Mouse (Mus musculus): ENCODE measurements around the gene Tmprss11e. TPM values are rescaled to one million over a fixed set of nuclear protein-coding genes. Genes with fewer than 3 reads are reported as not detected.

Tmprss11e gene
- not detected in 2 replicates for polyA plus RNA-seq (2012; rRNA removed)

DNA sequence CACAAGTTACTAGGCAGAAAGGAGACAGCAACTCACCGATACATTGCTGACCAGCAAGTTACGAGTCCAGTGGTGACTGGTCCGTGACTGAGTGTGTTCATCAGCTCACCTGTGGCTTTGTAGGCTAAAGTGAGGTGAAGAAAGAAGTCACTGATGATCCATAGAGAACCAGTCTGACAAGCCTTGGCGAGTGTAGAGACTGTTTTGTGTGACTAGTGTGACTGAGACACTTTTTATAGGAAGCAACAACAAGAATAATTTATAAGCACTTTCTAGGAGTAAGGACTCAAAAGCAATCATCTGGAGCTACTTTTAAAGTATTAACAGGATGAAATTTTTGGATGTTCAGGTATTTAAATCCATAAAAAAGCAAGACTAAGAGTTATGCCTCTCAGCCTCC, at the start of gene Tmprss11e:
Tmprss11e (minus strand) TSS at position 101 of the 400 bp plus-strand sequence.
- DNase-seq (ENCODE audit: low read depth, low spot score) = no peak
- 75% methylated on average over 4 of the region's 4 CpGs for WGBS

DNA sequence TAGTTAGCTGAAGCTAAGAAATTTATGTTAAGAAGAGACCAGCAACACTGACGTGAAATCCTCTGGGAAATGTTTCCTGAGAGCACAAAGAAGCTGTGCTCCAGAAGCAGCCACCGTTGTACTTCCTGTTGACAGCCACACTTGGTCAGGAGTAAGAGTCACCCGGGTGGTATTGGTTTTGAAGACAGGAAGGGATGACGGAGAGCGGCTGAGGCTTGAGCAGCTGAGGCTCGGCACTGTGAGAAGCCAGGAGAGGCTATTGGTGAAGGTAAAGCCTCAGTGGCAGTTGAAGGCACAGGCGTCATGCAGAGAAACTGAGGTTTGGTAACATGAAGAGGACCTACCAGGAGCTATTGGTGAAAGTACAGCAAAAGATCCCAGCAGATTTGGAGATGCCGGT, 47.2 kb upstream of the Tmprss11e start:
- WGBS = 76% methylated on average over 8 of the region's 8 CpGs
- no peak for DNase-seq (ENCODE audit: low read depth, low spot score)

DNA sequence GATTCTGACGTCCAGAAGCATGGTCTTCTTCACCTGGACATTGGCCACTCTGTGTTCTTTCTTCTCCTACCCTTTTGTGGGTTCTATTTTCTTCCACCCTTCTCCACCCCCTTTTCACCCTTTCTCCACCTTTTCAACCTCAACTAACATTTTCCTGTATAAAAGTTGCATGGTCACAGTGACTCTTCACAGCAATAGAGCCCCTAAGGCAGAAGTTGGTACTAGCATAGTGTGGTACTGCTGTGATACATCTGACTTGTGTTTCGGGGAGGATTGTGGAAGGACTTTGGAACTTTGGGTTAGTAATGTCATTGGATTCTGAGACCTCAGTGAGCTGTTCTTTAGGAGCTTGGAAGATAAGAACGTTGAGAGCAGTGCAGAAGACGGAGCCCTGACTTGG, 46.6 kb upstream of the Tmprss11e start:
- 55% methylated on average over 4 of the region's 4 CpGs for whole genome bisulfite sequencing
- DNase-seq (ENCODE audit: low read depth, low spot score) = no peak

DNA sequence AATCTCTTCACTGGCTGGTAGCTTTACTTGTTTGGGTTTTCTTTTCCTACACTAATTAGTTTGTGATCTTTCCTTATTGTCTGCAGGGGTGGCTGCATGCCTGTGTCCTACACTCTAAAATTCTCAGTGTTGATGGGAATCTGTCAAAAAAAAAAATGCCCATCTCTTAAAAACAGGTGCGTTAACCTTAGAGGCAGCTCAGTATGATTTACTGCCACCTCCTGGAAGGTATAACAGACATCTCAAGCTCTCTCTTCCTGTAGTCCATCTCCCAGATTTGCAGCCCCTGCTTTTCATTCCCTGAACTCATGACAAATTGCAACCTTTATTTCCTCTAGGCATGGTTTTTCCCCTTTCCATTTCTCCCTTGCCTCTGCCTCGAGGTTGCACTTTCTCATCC, 44.3 kb upstream of the Tmprss11e start:
- 21% methylated on average over 2 of the region's 2 CpGs for WGBS
- no peak for DNase-seq (ENCODE audit: low read depth, low spot score)

DNA sequence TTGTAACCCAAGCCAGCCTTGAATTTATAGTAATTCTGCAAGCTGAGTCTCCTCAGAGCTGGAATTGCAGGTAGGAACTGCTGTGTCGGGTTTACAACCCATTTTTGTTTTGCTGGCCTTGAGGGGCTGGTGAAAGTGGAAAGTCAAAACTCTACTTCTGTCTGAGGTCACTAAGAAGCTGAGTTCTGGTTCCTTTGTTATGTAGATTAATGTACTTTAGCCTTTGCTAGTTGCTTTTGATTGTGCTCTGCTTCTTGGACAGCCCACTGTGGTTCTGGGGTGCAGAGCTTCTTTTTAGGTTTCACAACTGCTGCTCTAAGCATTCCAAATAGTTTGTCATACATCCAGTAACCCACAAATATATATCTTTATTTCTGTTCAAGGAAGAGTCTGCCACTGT, 41.2 kb upstream of the Tmprss11e start:
- 61% methylated on average over 1 of the region's 1 CpGs for WGBS

DNA sequence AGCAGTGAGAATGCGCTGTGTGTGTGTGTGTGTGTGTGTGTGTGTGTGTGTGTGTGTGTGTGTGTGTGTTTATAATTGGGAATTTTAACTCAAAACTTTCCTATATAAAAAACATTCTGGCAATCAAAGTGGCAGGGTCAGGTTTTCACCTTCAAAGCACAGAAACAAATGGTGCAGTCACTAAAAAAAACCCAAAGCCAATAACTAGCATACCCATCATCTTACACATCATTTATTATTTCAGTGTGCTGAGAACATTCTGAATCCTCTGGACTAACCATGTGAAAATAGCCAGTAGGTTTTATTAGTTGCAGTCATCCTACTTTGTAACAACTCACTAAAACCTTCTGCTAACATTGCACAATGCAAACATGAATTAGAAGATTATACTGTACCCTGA, 38.6 kb upstream of the Tmprss11e start:
- DNase-seq (ENCODE audit: low read depth, low spot score) = no peak
- WGBS = 86% methylated on average over 1 of the region's 1 CpGs

More for the DNA sequence above, 41.2 kb upstream of the Tmprss11e start:
- no peak for DNase-seq (ENCODE audit: low read depth, low spot score)

DNA sequence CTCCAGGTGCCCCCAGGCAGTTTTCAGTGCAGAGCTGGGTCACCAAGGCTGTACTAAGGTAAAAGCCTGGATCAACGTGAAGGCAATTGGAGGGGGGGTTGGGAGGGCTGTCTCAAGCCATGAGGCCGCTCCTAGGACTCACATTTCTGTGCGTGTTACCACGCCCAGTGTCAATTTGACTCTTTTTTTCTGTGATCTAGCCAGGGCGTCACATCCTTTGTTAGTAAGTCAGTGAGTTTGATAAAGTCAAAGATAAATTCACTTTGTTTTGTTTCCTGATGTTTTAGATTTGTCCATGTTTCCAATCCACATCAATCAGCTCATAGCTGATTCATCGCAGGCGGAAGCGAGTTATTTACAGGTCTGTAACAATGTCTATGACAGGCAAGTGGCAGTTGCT, 37.4 kb upstream of the Tmprss11e start:
- 54% methylated on average over 8 of the region's 8 CpGs for WGBS

DNA sequence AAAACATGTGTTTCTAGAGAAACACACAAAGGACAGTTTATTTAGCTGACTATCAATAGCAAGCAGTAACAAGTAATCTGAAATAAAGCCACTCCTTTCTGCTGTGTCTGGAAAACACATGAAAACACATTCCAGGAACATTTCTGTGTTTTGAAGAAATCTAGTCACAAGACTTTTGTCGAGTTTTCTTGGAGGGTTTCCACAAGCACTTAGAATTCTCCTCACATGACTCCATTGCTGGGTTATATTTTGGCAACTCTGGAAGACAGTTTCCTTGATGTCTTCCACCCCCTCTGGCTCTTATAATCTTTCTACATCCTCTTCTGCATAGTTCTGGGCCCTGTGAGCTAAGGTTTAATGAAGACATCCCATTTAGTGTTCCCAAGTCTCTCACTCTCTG, 32.9 kb upstream of the Tmprss11e start:
- no peak for DNase-seq (ENCODE audit: low read depth, low spot score)
- 51% methylated on average over 1 of the region's 1 CpGs for WGBS

More for the DNA sequence above, 37.4 kb upstream of the Tmprss11e start:
- no peak for DNase-seq (ENCODE audit: low read depth, low spot score)

DNA sequence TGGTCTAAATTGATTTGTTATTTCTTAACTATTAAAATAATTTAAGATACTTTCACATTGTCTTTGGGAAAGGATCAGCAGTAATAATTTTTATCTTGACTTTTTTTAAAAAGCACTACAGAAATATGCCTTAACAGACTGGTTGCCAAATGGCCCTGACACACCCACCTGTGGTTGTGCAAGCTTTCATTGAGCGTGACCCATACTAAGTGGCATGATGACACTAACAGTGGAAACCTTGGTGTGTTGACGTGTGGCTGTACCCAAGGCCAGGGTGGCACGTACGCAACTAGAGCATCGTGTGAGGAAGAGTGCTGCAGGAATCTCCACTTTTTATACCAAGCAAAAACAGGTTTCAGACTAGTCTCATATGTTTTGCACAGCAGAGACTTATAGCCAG, 31.3 kb upstream of the Tmprss11e start:
- 59% methylated on average over 5 of the region's 5 CpGs for WGBS
- no peak for DNase-seq (ENCODE audit: low read depth, low spot score)

DNA sequence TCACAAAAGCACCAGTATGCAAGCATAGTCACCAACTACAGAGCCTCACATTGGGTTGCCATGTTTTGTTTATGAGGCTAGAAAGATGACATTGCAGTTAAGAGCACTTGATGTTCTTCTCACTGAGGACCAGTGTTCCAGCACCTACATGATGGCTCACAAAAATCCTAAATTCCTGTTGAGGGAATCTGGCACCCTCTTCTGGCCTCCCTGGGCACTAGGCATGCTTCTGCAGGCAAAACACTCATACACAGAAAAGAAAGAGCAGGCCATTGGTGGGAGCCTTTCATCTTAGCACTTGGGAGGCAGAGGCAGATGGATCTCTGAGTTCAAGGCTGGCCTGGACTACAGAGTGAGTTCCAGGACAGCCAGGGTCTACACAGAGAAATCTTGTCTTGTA, 25.4 kb upstream of the Tmprss11e start:
- DNase-seq (ENCODE audit: low read depth, low spot score) = no peak

DNA sequence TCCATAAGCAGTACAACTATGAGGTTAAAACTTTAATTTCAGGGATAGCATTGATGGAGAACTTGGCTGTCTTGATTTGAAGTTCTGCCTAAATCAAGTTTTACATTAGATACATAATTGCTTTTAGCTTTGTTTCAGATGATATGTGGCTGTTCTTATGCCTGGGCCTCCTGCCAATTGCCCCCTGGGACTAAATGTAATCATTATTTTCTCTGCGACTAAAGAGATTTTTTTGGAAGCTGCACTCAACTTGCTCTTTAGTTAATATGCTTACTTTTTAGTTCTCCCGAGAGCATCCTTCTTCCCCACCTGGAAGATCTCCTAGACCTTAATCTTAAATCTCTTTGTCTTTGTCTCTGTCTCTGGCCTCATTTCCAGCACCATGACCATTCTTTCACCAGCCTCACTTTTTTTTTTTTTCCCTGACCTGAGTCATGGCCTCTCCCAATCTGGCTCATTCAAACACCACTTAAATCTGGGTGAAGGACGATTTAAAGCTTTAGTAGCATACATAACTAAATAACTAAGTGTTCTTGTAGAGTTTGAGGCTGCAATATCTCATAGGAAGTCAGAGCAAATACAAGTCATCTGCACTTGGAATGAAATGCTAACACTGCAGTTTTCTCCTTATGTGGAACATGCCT, 23.5 kb upstream of the Tmprss11e start:
- 41% methylated on average over 3 of the region's 3 CpGs for WGBS
- no peak for DNase-seq (ENCODE audit: low read depth, low spot score)

DNA sequence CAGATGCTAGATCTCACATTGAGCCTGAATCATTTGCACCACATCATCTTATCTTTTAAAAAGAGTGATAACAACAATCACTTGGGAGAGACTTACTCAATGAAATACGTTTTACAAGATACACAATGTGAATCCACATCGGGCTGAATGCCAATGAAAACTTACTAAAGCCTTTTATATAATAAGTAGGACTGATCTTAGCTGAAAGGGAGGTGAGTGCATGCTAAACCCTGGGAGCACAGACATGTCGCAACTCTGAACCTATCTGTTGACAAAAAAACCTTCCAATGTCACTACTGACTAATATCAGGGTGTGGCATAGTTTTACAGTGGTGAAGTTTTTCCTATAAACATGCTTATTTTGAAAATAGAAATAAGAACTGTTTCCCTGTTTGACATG, 2.8 kb downstream of the Tmprss11e start:
- WGBS = 43% methylated on average over 3 of the region's 3 CpGs
- DNase-seq (ENCODE audit: low read depth, low spot score) = no peak

DNA sequence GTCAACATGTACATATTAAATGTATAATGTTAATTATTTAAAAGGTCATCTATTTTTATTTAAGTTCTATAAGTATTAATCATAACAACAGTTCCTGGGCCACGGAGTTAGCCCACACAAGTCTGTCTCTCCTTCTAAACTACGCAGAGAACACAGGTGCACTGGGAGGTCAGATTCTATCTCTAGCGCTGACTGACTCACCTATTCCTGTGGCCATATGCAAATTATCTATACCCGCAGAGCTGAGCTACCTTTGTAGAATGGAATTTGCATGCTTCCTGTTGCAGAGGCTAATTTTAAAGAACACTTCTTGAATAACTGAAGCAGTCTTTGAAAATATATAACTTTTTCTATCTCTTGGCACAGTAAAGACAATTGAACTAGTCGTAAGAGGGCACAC, 4.5 kb downstream of the Tmprss11e start:
- no peak for DNase-seq (ENCODE audit: low read depth, low spot score)
- WGBS = 71% methylated on average over 5 of the region's 5 CpGs

DNA sequence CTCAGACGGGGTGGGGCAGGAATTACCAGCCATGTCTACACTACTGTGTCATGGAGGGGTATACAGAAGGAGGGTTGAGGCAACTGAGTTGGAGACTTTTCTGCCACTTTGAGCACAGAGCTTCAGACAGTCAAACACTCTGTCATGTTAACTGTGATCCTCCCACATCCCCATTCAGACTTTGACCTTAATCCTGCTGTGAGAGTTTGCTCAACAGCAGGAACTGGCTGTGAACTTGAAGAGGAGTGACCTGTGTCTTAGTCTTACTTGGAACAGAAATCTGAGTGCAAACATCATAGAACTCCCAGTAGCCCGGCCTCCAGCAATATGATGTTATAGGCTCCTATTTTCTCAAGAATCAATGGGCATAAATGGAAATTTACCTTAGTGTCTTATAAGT, 9.8 kb downstream of the Tmprss11e start:
- 22% methylated on average over 2 of the region's 2 CpGs for WGBS
- DNase-seq (ENCODE audit: low read depth, low spot score) = peak; percentile 71

DNA sequence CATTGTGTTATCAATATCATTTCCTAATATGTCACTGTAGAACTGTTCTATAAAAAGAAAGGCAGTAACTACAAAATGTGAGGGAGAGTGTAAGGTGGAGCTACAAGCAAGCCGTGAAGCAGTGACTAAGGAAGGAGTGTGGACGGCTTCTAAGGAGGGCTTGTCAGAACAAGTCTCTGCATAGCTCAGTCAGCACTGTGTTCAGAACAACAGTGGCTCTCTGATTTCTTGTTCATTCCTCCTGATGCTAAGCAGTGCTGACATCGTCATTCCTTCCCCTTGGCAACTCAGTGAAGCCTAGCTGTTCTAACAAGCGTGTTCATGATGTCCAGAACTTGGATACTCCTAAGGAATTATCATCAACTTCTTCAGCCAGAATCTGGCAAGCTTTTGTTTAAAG, 15.0 kb downstream of the Tmprss11e start:
- WGBS = 72% methylated on average over 4 of the region's 4 CpGs
- no peak for DNase-seq (ENCODE audit: low read depth, low spot score)

DNA sequence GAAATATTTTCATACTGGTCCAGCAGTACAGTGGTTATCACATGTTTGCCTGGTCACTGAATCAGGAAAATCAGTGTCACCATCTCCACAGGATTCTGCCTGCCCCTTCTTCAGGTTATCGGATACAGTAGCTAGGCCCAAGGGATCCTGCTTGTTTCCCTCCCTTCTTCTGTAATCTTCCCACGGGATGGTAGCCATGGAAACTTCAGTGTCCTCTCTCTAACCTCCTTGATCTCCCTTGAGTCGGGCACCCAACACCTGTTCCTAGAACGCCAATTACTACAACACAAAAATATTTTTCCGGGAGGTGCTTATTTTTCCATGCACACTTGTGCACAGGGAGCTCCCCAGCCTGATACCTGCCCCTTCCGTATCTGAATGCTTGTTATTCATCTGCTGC, 17.0 kb downstream of the Tmprss11e start:
- 75% methylated on average over 6 of the region's 6 CpGs for WGBS
- DNase-seq (ENCODE audit: low read depth, low spot score) = no peak

DNA sequence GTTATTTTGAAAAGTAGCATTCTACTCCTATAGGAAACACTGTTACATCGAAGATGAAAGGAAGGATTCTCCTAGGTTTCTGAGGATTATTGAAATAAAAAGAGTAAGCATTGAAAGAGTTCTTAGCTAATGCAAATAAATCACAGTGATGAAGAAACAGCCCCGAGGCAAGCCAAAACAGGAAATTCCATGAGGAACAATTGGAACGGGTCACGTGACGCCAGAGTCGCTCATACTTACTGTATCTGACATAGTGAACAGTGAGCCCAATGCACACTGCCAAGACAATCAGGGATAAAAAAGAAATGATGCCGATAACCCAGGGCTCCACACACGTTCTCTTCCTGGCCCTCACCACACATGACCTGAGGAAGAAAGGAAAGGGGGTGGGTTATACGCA, 18.6 kb downstream of the Tmprss11e start:
- 84% methylated on average over 9 of the region's 9 CpGs for WGBS
- DNase-seq (ENCODE audit: low read depth, low spot score) = no peak

DNA sequence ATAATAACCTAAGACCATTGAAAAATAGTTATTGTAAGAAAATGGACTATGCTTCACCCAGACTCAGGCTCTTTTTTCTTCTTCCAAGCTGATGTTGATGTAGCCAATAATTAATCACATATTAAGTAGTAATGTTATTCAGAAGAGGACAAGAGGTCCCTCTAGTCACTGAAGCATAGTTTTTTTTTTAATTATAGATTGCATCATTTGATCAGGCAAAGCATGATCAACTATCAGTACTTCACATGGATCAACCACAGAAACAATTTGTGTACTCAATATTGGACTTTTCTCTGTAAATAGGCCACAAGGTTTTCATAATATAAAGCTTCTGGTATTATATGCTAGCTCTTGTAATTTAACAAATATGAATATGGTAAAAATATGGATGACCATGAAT, 20.6 kb downstream of the Tmprss11e start:
- DNase-seq (ENCODE audit: low read depth, low spot score) = no peak

DNA sequence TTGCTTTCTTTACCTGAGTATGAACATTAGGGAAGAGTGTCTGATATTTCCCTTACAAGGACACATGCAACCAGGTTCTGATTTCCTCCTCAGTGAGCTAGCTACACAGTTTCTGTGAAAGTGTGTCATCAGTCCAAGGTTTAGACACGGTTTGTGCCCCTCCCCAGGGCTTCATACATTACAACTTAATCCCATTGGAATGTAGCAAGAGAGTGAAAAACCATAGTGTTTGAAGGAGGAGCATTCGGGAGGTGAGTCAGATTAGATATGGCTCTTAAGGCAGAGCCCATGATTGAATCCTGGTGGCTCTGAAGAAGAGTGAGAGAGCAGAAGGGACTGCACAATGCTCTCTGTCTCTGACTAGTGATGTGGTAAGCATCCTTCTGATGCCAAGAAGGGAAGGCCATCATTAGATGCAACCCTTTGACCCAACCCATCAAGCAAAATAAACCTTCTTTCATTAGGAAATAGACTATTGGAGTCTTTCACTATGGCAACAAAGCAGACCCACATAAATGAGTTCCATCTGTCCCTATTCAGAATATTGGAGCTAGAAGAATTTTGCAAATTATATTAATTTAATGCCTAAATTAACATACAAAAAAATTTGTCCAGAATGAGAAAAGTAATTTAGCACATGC, 22.7 kb downstream of the Tmprss11e start:
- WGBS = 41% methylated on average over 2 of the region's 2 CpGs
- no peak for DNase-seq (ENCODE audit: low read depth, low spot score)

DNA sequence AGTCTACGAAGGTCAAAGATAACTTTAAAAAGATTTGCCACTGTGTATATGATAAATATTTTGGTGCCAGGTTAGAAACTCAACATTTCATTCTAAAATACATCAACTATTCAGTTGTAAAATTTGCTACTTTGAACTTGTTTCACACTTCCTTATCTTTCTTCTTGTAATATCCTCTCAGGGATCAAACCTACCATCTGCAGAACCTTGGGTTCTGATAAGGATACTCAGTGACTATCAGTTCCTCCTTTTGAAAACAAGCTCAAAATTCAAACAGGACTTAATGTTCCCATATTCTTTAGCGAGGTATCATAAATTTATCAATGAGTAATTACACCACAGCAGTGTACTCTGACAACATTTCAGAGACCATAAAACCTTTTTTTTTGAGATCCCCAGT, 30.6 kb downstream of the Tmprss11e start:
- 21% methylated on average over 2 of the region's 2 CpGs for WGBS
- no peak for DNase-seq (ENCODE audit: low read depth, low spot score)

DNA sequence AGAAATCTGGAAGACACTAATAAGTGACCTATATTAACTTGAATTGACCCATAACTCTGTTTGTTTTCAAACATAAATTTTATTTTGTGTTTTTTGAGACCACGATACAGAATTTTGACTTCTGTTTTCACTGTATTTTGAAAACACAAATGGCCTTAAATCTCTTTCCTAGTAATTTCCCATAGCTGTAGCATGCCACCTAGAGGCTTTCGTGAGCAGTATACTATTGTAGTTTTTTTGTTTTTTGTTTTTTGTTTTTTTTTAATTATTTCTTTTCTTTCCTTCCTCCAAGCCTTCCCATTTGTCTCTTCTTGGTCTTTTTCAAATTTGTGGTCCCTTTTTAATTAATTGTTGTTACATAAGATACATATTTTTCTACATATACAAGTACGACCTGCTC, 40.7 kb downstream of the Tmprss11e start:
- DNase-seq (ENCODE audit: low read depth, low spot score) = no peak
- WGBS = 84% methylated on average over 3 of the region's 3 CpGs

DNA sequence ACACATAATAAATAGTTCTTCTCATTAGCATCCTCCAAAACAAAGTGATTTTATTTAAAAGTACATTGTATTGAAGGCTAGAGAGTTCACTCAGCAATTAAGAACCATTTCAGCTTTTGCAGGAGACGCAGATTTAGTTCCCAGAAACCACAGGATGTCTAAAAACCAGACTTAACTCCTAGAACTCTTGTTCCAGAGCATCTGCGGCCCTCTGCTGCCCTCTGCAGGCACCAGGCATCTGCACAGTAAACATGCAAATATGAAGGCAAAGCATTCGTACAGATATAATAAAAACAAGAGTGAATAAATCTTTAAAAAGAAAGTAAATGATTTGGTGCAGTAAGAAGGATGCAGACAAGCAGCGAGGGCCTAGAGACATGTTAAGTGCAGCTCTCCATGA, 60.9 kb downstream of the Tmprss11e start:
- DNase-seq (ENCODE audit: low read depth, low spot score) = no peak
- 45% methylated on average over 4 of the region's 4 CpGs for WGBS
